Mouse (Mus musculus): ENCODE results near the gene Nsfl1c.
"Not testable (repeated sequence)": the region's sequence is repeated elsewhere in the genome, so short reads cannot be mapped to it uniquely, and the experiment has no call there.

Gene Nsfl1c

DNA sequence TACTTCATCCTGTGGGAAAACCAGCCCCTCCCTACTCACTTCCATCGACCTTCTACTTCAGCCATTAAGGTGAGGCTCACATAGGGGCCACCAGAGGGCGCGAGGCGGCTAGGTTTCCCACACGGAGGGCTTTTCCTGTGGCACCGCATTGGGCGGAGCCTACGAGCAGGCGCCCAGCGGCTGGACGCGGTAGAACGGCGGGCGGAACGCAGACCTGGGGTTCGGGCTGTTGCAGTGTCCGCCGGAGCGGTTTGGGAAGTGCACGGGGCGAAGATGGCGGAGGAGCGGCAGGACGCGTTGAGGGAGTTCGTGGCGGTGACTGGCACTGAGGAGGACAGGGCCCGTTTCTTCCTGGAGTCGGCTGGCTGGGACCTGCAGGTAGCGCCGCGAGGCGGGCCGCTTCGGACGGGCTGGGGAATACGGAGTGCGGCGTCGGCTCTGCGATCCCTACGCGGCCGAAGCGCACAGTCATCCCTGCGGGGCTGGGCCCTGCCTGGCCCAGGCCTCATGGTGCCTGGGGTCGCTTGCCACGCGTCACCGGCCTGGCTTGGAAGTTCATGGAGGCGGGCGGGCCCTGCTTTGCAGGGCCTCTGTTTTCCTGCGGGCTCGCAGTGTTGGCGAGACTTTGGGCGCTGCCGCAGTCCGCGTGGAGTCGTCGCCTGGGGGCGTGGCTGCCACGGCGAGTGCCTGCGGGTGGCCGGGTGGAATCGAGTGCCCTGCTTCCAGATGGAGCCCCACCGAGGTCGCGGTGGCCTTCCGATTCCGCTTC lies at the start of gene Nsfl1c:
Gene Nsfl1c, plus strand, starts transcription at position 148 of the 769 bp plus-strand sequence.
- peak; percentile 93 for DNase-seq (ENCODE audit: low read depth, low spot score)

DNA sequence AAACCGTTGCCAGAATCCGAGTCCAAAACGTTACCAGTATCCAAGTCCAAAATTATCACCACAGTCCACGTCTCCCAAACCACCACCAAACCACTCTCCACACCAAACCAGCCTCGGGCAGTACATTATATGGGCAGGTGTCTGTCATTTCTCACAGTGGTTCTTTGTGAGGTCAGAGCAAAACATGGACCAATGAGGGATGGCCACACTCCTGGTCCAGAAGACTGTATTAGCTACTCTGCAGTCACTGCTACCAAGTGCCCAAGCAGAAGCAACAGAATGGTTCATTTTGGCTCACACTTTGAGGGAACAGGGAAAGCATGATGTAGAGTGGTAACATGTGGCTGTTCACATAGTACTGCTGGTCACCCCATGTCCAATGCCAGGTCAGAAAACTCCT lies 17.9 kb upstream of the Nsfl1c start, which contains the start of gene 4921509C19Rik:
Gene 4921509C19Rik, minus strand, starts transcription at position 101 of the 400 bp plus-strand sequence.
- not testable (repeated sequence) for DNase-seq (ENCODE audit: low read depth, low spot score)

DNA sequence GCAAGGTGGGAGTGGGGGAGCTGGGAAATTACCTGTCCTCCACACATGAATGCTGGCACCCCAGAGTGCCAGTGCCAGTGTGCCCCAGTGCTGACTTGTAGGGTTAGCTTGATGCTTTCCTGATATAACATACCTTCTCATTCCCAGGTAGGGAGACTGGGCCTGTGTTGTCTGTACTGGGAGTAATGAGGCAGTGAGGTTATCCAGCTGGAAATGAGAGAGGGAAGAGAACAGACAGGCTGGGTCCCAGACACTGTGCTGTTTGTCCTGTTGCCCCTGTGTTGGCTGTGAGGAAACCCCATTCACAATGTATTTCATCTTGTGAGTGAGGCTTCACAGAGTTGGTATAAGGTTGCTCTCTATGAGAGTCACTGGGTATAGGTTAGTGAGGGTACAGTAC lies 7.5 kb upstream of the Nsfl1c start:
- DNase-seq (ENCODE audit: low read depth, low spot score), result no peak

DNA sequence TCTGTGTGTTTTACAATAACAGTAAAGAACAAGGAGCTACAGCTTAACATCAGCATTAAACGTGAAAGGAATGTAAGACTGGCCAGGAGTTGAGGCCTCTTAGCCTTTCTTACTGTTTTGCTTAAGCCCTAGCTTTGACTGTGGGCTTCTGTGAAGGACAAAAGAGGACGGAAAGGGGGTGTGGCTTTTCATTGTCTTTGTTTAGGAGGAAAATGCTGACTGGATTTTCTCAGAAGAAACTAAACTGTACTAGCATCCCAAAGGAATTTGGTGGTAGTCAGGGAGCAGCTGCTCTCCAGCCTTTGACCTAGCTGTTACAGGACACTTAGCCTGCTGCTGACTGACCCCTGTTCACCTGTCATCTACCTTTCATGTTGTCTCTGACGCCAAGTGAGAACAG lies 4.4 kb downstream of the Nsfl1c start:
- DNase-seq (ENCODE audit: low read depth, low spot score), result no peak

DNA sequence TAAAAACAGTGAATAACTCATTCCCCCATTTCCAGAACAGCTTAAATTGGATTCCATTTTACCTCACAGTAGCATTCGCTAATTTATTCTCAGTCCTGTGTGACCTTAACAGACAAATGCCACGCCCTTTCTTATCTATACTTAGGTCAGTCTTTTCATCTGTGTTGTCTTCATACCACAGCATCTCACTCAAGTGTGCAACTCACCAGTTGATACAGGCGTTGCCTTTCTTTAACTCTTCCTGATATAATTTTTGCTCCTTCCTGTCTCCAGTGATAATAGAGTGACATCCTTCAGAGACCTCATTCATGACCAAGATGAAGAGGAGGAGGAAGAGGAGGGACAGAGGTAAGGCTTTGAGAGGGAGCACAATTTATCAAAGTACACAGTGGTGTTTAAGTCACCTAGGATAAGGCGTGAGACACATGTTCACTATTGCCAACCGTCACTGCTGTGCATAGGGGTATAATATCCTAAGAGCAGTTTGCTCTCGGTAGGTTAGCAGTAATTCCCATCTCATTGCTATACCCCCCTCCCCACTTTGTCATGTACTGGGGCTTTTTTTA lies 6.5 kb downstream of the Nsfl1c start:
- DNase-seq (ENCODE audit: low read depth, low spot score), result no peak

DNA sequence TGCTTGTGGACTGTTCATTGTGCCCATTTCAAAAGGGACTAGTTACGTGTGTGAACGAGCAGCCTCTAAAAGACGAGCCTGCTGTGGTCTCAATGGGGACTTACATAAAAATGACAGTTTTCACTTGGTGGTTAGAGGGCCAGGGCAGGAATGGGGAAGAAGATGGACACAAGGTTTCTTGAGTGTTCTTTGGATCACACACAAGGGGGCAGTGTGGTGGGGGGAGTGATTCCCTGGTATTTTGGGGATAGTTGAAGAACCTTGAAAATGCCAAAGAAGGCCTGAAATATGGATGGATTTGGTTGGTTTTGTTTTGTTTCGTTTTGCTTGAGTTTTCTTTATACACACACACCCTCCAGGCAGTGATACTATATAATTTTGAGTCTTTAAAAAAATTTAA lies 10.2 kb downstream of the Nsfl1c start:
- no peak for DNase-seq (ENCODE audit: low read depth, low spot score)

DNA sequence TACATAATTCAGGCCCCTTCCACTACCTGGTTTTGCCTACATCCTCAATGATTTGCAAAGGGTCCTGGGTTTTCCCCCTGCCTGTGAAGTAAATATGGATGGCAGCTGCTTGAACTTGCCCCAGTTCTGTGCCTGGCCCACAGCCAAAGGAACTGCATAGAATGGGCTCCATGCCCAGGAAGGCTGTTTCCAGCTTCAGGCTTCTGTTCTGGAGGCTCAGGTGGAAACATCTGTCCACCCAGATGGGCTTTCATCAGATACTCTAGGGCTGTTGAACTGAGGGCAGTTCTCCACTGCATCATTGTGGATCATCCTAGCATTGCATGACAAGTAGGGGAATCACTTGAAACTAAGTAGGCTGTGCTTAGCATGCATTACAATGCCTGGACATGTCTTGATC lies 18.2 kb downstream of the Nsfl1c start:
- no peak for DNase-seq (ENCODE audit: low read depth, low spot score)

DNA sequence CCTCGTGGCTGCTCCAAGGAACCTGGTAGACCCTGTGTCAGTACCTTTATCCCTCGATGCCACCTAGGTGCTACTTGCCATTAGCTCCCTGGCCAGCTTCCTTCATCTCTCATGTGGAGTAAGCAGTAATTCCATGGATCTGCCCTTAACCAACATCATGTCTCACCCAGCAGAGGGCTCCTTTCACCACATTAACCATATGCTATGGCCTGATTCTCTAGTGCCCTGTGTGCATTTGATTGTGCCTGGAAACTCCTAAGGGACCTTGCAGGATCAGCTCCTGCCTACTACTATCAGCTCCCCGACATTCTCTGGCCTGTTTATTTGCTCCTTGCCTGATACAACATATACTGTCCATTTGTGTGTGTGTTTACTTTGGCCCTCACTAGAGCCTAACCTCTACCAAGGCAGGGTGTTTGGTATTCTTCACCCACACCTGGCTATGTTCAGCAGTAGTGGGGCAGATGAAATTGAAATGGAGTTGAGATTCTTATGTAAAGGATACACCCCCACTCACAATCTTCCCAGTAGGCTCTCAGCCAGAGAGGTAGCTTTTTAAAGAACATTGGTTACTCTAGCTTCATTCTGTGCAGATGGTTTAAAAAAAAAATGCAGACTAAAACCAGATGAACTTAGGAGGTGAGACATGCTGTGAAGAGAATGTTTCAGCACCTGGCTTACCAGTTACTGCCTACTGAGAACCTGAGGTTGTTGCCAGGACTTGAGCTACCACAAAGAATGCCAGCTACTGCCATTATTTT lies 19.7 kb downstream of the Nsfl1c start:
- DNase-seq (ENCODE audit: low read depth, low spot score), result no peak

DNA sequence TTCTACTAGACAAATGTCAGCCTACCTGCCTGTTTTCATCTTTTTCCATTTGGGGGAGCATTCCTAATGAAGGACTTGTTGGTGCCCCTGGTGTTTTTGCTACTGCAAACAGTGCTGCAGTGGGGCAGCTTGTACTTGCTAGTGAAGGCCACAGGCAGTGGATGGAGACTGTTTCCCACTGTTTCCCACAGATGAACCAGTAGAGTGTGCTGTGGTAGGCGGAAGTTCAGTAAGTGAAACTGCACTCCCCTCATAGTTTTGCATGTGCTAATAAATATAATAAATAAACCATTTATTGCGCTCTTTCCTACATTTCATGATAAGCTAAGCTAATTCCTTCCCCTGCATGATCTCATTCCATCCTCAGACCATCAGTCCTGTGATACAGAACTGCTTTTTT lies 25.0 kb downstream of the Nsfl1c start:
- no peak for DNase-seq (ENCODE audit: low read depth, low spot score)

DNA sequence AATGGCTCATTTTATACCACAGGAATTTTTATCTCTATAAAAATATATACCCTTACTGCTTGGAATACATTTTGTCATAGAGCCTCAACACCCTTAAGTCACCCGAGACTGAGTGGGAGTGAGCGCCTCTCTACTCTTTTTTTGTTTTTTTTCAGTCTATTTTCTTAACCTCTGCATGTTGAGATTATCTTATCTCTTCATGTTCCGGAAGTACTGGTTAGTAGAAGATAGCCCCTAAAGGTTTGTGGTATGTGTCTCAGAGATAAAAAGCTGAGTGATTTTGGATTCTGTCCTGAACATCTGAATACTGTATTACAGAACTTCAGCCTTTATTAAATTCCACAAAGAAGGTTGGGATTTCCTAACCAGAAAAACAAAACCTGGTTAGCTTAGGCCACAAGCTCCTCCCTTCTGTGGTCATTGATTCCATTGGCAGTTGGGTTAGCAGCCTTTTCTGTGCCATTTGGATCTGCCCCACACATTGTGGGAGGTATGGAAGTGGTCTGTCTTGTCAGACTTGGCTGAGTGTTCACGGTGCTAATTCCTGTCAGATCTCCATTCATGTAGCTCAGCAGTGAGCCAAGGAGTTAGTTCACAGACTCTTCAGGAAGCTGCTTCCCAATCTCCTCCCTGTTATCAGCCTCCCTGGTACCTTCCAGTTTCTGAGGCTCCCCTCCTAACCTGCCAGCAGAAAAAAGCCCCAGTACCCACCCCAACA lies 30.5 kb downstream of the Nsfl1c start:
- DNase-seq (ENCODE audit: low read depth, low spot score), result no peak

DNA sequence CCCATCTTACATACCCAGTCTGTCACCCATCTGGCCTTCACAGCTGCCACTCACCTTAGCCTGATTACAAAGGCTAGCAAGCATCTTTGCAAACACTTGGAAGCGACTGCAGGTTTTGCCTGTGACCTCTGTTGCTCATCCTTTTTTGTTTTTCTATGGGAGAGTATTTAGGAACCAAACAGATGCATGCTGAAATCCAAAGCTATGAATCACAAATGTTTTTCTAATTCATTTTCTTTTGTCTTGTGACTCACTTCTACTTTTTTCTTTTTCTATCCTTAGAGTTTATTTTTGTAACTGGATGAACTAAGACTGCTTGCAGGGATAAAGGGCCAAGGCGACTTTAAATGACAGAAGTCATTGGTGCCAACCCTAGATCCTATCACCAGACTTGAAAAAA lies 31.5 kb downstream of the Nsfl1c start:
- no peak for DNase-seq (ENCODE audit: low read depth, low spot score)

DNA sequence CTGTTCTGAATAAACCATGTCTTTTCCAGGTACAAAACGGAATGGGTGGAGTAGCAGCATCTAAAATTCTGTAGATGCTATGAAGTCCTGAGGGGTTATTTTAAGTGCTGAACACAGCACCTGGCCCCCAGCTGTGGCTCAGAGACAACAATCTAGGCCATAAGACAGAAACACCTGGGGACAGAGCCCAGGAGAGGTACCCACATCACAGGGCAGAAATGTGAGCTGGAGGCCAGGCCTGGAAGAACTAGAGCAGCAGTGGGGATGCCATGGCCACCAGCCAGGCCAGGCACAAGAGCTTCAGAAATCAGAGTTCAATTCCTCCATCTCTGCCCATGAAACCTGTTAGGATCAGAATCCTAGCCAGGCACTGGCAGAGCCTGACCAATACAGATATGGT lies 34.1 kb downstream of the Nsfl1c start:
- DNase-seq (ENCODE audit: low read depth, low spot score), result no peak

DNA sequence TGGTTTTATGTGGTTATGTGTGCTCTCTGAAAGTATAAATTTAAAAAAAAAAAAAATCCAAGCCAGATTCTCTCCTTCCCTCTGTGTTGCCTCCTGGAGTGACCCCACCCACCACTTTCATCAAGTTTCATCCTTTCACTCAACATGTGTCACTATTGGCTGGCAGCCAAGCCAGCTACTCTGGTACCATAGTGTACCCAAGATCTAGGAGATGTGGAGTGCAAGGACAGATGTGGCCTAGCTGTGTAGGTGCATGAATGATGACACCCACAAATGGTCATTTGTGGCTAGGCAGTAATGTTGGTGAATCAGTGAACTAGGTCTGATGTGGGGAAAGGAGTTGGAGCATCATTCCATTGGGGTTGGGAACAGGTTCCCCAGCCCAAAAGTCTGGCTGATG lies 35.2 kb downstream of the Nsfl1c start:
- no peak for DNase-seq (ENCODE audit: low read depth, low spot score)

DNA sequence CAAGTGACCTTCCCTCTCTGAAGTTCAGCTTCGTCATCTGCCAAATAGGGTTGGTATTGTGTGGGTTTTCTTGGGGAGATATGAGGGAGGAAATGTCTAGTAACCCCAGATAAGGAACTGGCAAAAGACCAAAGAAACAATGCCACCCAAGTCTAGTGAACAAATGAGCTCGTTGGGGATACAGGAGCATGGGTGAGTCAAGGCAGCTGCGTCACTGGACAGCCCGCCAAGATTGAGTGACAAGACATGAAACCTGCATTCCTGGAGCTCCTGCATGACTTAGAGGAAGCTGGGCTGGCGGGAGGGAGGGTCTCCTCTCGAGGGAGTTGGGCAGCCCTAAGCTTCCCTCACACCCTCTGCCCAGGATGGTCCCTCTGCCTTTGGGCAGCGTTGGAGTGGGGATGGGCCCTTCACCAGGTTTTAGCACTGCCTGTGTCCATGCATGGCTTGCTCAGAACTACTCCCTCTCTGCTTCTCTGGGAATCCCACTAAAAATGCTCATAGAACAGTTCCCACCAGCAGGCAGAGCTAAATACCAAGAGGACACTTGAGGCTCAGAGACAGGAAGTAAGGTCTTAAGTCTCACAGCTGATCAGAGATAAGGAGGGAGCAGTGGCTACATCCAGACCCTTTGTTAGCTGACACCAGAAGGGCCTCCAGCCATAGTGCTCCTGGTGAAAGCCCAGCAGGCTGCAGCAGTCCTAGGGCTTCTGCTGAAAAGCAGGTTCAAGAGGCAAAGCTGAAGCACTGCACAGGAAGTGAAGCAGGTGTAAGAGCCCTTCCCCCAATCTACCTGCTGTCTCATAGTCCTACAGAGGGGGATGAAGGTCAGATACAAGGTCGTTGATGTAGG lies 36.6 kb downstream of the Nsfl1c start:
- no peak for DNase-seq (ENCODE audit: low read depth, low spot score)

DNA sequence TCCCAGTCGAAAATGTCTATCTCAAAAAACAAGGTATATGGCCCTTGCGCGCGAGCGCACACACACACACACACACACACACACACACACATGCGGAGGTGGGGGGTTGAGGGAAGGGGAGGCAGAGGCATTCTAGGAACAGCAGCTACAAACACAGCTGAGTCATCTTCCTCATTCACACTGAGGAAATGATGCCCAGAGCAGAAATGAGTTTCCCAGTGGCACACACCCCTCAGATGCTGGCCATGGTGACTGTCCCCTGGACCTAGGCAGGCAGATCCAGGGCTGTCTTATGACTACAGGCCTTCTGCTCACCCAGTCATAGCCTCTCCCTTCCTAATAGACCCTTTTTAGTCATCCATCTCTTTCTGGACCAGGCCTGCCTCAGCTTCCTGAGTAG lies 39.6 kb downstream of the Nsfl1c start:
- DNase-seq (ENCODE audit: low read depth, low spot score), result no peak

DNA sequence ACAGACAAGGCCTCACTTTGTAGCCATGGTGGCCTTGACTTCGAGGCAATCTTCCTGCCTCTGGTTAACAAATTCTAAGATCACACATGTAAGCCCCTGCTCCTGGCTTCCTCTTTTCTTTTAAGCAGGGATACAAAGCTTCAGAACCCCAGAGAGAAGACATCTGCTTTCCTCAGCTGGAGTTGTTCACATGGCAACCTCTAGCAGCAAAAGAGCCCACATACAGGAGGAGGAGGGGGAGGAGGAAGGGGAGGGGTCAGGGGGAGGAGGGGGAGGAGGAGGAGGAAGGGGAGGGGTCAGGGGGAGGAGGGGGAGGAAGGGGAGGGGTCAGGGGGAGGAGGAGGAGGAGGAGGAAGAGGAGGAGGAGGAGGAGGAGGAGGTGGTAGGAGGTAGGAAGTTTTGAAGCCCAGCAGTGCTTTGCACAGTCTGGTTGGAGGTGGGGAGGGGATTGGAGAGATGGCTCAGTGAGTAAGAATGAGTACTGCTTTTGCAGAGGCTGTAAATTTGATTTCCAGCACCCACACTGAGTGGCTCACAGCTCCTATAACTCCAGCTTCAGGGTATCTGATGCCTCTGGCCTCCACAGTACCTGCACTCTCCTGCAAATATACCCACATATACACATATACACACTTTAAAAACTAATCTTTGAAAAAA lies 42.1 kb downstream of the Nsfl1c start:
- DNase-seq (ENCODE audit: low read depth, low spot score), result no peak

DNA sequence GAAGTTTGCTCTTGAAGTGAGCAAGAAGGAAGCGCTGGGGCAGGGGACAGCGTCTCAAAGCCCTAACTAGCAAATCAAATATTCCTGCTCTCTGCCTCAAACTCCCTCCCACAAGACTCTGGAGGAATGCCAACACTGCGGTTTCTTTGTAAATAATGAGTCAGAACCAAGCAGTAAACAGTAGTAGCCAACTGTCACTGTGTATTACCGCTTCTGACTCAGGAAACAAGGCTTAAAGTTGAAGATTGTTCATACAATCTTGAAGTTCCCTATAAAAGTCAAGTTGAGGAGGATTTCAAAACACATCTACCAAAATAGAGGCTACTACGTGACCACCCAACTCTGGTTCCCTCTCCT lies 42.6 kb downstream of the Nsfl1c start:
- DNase-seq (ENCODE audit: low read depth, low spot score), result no peak

DNA sequence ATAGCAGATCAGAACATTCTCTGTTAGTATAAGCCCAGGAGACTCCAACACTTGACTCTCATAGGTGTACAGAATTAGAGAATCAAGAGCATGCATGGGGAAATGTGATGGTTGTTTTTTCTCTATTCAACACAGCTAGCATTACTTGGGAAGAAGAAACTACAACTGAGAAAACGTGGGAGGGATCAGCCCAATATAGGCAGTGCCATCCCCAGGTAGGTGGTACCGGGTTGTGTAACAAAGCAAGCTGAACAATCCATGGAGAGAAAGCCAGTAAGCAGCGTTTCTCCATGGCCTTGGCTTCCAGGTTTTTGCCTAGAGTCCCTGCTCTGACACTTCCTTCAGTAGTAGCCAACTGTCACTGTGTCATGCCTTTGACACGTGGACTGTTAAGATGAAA lies 44.7 kb downstream of the Nsfl1c start:
- no peak for DNase-seq (ENCODE audit: low read depth, low spot score)

DNA sequence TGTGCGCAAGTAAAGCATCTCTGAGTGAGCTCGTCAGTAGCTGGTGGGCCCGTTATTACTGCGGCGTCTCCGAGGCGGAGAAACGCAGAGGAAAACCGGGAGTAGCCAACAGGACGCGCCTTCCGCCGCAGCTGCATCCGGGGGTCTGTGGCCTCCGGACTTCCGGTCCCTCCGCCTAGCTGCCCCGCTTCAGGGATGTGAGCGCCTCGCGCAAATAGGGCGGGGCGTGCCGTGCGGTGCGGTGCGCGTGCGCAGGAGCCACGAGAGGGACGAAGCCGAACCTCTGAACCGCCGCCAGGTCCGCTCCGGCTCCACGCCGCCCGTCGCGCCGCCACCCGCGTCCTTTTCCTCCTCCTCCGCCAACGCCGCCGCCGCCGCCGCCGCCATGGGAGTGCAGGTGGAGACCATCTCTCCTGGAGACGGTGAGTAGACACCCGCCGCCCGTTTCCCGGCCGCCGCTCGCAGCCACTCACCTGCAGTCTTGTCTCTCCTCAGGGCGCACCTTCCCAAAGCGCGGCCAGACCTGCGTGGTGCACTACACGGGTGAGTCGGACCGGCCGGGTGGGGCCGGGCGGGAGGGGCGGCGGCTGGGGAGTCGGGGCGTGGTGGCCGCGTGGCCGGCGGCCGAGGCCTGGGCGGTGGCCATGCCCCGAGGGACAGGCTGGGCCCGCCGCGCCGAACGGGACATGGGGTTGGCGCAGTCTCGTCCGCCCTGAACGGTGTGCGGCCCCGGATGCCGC lies 48.5 kb downstream of the Nsfl1c start, which contains the start of gene Fkbp1a:
Gene Fkbp1a, plus strand, starts transcription at position 161 of the 740 bp plus-strand sequence.
- DNase-seq (ENCODE audit: low read depth, low spot score), result peak; percentile 90
